Mouse (Mus musculus) frontal cortex, postnatal 25 days (tissue): ENCODE results near the gene Nudt19.
"Not testable (repeated sequence)": the region's sequence is repeated elsewhere in the genome, so short reads cannot be mapped to it uniquely, and the experiment has no call there.

ENCODE experiments used
- DNase-seq, 2 experiments: peaks; one replicate each; pipeline ENCODE4 v3.0.0; 2022; ENCODE audit warnings: low spot score in 2 of 2

The Nudt19 gene

DNA sequence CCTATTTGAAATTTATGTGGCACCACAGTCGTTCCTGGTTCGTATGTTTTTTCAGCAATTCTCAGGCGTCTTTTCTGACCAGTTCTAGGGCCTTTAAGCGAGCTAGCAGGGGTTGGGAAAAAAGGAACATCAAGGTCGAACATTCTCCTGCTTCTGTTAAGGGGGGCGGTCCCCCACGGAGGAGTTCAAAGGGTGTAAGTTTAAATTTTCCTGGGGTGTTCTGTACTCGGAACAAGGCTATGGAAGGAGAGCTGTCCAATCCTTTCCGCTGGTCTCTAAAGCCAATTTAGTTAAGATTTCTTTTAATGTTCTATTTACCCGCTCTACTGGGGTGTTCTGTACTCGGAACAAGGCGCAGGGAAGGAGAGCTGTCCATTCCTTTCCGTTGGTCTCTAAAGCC is 9.9 kb upstream of the Nudt19 start:
- DNase-seq: not testable (repeated sequence)

DNA sequence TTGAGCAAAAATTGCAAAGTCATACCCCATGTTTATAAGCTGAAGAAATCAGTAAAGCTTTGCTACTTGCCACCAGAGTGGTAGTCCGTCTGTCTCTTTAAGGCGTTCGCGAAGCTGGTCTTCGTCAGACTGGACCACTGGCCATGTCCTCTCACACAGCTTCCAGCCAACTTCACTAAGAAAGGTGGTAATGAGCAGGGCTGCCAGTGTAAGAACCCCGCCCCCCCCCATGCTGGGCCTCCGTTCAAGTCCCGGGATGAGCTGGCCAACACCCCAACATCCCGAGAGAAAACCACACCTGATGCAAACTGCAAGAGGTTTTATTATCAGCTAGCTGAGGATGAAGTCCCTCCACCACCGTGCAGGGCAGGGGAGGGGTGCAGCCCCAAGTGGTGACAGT is 8.8 kb upstream of the Nudt19 start:
- not testable (repeated sequence) for DNase-seq

DNA sequence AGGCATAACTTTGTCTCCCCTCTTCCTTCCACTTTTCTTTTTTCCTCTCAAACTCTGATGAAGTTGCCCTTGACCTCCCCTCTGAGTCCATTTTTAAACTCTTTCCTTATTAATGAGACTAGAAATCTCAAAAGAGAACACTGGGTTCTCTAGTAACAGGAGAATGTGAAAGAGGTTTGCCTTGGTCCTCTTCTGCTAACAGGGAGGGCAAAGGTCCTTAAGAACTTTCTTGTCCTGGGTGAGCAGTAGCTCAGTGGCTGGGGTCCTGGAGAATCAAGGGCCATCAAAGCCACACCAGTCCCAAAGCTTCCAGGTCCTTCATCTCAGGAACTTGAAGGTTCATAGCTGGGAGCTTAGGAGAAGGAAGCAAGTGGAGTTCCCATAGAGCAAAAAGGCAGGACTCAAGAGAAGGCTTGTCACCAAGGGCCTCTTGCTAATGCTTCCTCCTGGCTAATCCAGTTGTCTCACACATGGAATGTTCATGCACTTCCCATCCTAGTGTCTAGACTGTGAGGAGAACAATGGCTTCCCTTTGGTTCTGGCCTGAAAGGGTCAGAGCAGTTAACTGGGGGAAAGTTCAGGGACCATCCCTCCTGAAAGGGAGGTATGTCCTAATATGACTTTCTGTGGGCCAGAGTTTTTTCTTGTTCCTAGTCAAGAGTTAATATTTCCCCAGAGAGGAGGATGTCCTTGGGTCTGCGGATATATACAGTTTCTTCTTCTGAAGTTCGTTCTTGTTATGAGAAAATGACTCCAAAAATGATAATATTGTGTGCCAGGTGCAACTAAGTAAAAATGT is 8.2 kb upstream of the Nudt19 start:
- DNase-seq: no peak

DNA sequence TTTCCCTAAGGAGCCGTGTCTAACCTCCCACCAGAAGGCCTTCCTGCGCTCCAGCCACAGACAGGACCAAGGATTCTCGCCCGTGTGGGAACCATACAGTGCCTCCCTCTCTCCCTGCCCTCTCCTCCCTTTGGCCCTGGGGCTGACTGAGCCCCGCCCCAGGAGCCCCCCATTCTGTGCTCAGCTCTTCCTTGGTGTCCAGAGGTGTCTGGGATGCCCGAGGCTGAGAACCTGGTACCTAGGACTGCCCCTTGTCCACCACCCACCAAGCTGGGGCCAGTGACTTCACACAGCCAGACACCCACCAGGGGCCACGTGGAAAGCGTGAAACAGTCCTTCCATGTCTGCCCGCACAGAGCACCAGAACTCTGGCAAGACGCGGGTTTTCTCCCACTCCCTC is 7.0 kb upstream of the Nudt19 start:
- no peak for DNase-seq

DNA sequence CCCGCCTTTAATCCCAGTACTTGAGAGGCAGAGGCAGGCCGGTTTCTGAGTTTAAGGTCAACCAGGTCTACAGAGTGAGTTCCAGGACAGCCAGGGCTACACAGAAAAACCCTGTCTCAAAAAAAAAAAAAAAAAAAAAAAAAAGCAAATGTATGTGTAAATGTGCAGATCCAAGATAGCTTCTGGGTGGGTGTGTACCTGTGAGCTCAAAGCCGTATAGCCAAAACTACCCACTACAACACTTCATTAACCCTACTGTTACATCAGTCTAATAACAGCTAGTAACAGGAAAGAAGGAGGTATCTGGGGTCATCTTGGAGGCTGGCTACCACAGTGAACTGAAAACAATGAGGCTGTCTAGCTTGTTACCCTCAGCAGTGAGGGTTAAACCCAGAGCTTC is 3.7 kb upstream of the Nudt19 start:
- DNase-seq: no peak

DNA sequence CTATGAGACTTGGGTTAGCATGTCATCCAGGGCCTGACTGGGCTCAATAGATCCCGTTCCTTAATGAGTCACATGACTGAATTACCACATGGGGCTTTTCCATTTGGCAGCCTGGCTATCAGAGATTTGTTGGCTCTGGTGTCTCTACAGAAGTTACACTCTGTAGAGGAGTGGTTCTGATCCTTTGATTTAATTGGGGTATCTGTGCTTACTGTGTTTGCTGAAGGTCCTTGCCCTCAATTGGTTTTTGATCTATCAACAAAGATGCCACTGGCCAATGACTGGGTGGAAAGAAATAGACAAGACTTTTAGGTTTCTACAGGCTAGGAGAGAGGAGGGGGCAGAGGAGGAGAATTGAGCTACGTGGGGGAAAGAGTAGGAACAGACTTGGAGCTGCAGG is 2.6 kb upstream of the Nudt19 start:
- DNase-seq: no peak

DNA sequence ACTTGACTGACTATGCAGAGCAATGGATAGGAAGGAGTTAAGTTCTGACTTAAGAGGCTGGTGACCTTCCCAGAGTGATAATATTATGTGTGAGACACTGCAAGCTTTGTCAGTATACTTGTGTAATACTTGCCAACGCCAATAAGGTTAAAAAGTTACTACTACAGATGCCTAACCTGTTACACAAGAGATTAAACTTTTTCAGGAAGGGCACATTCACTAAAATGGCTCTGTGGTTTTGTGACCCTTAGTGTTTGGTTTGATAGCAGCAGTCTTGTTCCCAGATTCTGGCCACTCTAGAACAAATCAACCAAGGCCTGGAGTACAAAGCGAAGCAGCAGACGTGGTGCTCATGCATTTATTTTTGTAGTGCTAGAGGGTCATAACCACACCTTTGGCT is 1.5 kb upstream of the Nudt19 start:
- no peak for DNase-seq

DNA sequence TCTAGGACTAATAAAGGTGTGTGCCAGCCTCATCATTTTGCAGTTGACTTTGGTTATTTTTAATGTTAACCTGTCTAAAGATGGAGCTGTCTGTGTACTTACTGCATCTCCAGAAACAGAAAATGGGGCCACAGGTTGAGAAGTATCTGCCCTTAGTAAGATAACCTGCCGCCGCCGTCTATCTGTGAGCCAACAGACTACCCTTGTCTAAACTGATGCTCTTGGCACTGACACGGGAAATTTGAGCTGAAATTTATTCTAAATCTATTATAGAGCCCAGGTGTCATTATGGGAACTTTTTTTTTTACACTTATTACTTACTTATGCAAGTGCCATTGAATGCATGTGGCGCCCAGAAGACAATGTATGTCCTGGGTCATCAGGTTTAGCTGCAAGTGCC is 801 bp upstream of the Nudt19 start:
- DNase-seq: no peak

DNA sequence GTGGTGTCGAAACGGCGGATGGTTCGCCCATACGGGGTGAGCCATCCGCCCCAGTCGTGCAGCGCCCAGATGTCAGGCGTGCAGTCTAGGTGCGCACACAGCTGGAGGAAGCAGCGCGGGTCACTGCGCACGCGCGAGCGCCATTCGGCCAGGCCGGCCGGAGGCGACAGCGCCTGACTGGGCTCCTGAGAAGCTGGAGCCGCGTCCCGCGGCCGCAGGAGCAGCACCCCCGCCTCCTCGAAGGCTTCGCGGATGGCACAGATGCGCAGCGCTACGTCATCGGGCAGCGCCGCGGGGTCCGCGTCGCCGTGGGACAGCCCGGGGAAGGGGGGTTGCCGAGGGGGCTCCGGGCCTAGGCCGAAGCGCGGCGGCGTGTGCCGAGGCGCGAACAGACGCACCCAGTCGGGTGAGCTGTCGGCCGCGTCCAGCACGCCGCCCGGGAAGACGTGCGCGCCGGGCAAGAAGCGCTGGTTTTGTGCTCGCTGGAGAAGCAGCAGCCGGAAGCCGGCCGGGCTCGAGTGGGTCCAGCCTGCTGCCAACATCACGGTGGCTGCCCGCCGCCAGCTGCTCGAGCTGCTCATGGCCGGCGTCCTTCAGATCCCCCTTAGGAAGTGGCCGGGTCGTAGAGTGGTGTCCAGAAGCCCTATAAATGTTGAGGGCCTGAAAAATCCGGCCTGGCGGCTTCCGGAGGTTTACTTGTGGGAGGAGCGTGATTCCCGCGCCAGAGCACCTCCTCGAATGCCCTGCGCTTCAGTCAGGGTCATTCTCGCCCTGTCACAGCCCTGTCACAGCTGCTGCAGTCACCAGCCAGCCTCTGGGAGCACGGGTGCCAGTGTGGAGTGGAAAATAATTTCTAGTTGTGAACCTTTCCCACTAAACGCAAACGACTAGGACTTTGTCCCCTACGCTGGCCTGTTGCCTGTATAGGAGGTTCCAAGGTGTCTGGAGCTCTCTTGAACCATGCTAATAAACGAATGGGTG is 590 bp downstream of the Nudt19 start:
- DNase-seq: peak; percentile 81 to 83

DNA sequence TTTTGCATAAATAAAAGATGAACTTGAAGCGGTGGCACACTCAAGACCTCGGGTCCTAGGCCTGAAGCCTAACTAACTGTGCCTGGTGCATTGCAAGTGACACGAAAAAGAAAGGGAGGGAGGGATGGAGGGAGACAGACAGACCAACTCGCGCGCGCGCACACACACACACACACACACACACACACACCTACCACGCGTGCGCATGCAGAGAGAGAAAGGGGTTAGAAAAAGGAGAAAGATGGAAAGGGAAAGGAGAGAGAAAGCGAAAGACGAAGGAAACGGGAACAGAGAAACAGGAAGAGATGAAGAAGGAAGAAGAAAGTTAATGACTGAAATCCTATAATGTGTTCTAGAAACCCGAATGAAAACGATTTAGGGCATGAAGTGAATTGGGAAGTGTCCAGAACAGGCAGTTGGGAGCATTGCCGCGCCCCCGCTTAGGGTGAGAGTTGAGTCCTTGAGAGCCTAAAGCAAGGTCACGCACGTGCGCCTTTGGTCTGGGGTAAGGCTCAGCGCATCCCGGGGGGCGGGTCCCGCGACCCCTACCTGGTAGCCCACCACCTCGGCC is 1.4 kb downstream of the Nudt19 start:
- peak; percentile 9 to 15 for DNase-seq

DNA sequence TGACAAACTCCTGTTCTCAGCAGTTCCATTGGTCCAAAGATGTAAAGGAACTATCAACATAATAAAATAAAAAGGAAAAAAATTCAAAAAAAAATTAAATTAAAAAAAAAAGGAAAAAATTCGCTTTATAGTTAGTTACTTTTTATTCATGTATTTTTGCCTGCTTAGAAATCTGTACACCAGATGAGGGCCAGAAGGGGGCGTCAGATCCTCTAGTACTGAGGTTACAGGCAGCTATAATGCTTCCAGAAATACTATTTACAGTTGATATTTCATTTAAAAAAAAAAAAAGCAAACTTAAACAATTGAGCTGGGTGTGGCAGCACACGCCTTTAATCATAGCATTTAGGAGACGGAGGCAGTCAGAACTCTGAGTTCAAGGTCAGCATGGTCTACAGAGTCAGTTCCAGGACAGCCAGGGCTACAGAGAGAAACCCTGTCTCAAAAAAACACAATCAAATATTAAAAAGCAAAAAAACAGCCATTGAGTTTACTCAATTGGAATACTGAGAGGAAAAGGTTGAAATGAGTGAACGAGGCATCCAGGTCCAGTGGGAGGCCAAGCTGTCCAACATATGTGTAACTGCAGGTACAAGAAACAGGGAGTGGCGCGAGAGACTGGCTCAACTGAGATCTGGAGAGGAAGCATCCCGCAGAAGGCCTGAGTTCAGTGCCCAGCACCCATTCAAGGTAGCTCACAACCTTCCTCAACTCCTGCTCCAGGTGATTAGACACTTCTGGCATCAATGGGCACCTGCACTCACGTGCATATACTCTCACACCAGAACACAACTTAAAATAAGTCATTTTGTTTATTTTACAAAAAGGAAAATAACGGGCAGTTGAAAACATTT is 2.1 kb downstream of the Nudt19 start:
- DNase-seq: peak in 1 of 2 experiments; percentile 15

DNA sequence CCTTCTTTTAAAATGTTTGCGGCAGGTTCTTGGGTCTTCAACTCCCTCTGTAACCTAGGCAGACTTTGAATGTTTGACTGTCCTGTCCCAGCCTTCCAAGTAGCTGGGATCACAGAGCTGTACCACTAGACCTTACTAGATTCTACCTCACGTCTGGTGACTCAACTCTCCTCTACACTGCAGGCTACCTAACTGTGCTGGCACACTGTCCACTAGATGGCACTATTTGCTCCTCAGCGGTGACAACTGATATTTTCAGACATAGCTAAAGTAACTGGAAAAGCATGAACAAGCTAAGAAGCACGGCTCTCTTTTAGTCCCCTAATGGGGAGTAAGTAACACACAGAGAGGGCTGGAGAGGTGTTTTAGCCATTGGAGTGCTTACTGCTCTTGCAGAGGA is 10.2 kb downstream of the Nudt19 start:
- peak; percentile 25 to 28 for DNase-seq

DNA sequence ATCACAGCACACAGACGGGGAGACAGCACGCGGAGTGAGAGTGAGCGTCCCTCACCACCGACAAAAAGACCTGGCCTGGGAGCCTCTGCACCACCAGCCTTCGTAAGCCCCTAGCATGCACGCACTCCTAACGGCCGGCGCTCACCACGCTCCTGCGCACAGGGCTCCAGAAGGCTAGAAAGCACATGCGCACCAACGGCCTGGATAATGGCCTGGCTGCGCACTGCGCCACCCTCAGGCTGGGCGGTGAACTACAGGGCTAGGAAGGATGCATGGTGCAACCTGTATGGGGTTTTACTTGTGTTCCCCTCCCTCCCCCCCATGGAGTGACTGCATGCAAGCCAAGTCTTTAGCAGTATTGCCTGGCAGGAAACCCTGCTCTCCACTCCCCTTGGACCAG is 18.5 kb downstream of the Nudt19 start, which contains the start of gene Tdrd12:
Gene Tdrd12 (minus strand): TSS at position 184 of the 400 bp plus-strand sequence.
- DNase-seq: no peak

DNA sequence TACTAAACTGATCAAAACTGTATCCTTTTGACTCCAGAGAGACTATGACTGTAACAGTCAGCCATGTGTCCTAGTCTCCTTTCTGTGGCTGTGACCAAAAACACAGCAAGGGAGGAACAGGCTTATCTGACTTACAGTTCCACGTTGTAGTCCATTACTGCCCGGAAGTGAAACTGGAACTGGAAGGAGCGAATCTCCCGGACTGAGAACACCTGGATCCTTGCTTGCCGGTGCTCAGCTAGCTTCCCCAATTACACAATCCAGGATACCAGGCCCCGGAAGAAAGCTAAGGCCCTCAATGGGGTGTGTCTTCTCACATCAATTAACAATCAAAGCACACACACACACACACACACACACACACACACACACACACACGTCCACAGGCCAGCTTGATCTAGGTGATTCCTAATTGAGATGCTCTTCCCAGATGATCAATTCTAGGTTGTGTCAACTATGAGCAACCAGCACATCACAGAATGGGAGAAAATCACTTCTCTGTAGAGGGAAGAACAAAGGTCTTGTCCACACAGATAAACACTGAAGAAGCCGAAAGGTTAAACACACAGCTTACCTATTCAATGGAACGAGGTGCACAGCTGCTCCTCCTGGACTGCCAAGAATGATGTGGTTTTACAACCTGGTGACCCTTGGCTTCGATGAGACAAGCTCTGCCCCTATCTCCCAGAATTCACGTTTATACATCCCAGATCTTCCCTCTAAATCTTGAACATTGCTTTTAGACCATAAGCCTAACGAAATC is 20.2 kb downstream of the Nudt19 start:
- no peak for DNase-seq

DNA sequence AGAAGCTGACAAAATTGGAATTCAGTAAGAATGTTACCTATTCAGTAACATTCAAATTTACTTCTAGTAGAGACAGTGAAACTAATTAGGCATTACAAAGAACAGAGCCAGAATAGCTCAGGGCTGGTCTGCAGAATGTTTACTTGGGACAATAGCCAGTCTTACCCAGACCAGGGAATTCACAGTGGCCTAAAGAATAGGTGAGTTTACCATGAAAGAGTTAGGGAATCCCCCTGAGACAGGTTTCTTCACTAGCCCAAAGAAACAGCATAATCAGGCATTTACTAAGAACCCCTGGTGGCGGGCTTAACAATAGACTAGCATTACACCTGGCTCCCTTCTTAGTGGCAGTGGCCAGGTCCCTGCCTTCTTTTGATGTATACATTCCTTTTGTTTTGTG is 25.6 kb downstream of the Nudt19 start:
- not testable (repeated sequence) for DNase-seq

DNA sequence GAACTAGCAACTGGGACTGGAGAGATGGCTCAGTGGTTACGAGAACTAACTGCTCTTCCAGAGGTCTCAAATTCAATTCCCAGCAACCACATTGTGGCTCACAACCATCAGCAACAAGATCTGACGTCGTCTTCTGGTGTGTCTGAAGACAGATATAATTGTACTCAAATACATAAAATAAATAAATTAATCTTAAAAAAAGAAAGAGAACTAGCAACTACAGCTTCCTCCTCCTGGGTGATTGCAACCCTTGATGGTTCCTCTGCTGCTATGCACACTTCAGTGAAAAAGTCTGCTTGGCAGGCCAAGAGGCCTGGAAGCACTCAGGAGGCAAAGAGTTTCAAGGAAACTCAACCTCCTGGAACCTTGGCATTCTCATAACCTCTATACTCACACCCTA is 26.1 kb downstream of the Nudt19 start:
- DNase-seq: no peak

DNA sequence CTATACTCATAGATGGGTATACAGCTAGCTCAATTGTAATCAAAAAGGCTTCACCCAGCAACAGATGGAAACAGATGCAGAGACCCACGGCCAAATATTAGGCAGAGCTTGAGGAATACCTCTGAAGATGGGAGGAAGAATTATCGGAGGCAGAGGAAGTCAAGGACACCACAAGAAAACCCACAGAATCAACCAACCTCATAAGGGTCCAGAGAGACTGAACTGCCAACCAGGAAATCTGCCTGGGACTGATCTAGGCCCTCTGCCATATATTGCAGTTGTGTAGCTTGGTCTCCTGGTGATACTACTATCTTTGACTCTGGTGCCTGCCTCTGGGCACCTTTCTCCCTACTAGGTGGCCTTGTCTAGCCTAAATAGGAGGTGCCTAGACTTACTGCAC is 29.3 kb downstream of the Nudt19 start:
- no peak for DNase-seq

DNA sequence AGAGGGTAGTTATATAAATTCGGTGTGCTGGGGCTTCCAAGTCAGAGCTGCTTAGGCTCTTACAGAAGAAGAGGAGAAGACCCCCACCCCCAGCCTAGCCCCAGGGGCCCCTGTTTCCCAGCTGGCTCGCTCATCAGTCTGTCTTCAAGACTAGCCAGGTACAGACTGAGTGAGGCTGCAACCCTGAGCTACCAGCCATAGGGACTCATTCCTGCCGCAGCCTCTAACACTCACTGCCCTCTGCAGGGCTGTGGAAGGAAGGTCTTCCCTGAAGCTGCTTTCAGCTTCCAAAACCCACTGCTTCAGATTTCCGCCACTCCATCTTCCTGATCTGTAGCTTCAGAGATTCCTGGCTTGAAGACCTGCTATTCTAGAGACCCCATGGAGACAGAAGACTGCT is 54.1 kb downstream of the Nudt19 start:
- no peak for DNase-seq

DNA sequence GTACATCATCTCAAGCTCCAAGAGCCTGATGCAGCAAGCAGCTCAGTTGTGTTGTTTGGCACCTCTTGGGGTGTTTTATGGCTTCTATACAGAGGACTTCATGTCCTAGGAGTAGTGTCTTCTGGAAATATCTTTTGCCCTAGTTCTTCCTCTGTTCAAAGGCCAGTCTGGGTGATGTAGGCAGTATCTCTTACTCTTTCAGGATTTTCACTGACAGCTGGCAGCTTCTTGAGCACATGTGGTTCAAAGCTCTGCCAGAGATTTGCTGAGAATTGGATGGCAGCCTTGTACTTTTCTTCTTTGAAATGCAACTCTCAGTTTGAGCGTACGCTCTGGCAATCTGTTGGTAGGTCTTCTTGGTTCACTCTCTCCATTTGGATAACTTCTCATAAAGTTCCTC is 58.6 kb downstream of the Nudt19 start:
- DNase-seq: no peak
